Comparison of ENCODE assay signal across 1 mouse cellular context in the genomic region with DNA sequence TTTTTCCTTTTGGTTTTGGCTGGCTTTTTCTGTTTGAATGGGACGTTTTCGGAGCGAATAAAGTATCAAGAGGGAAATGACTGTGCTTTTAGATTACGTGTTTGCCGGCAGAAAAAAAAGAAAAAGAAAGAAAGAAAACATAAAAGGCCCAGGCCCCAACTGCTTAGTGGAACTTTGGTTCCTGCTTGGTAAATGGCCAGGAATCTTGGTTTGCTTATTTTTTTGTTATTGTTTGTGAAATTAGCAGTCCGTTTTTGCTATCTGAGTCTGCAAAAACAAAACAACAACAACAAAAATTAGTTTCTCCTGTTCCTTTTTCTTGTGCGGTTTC.
TF ChIP-seq lines count a peak whose summit lies in the region.

No protein-coding gene starts in this region.

TF ChIP-seq in MEL, 35 proteins besides CTCF, POLR2A, EP300 and RAD21 (continued from another document):
- TF ChIP-seq NRF1 (IDR thresholded peaks at IDR 0.05; ENCODE audit: insufficient read depth, low read depth, low read length, poor library complexity, severe bottlenecking) (no peak), ZKSCAN1 (IDR thresholded peaks at IDR 0.05; ENCODE audit: low read depth, low read length) (0 out of 2 replicates have a peak, but pooled peaks have one; percentile 40), UBTF (IDR thresholded peaks at IDR 0.05; ENCODE audit: borderline replicate concordance, insufficient read depth, low read depth, low read length) (no peak), USF2 (IDR thresholded peaks at IDR 0.05; ENCODE audit: borderline replicate concordance in 1 of 2, insufficient read depth in 1 of 2, low read depth in 1 of 2, low read length in 2 of 2) (no peak), ETS1 (IDR thresholded peaks at IDR 0.05; ENCODE audit: low read depth, low read length) (no peak), CHD1 (IDR thresholded peaks at IDR 0.05; ENCODE audit: low read depth, low read length) (no peak), GABPA (IDR thresholded peaks at IDR 0.05; ENCODE audit: low read depth, low read length) (no peak)
